Mouse (Mus musculus) neutrophil, adult 5-6 weeks (primary cell): Measurements from ENCODE around the gene Bex1. TPM values are rescaled to one million over a fixed set of nuclear protein-coding genes. Genes with fewer than 3 reads are reported as not detected.
"Not testable (repeated sequence)": the region's sequence is repeated elsewhere in the genome, so short reads cannot be mapped to it uniquely, and the experiment has no call there.

Experiments
- ATAC-seq: fragments of 151-379, 151-347 bp; 2 replicates; pipeline ENCODE4 v1.8.0; 2017; ENCODE audit warnings: mild to moderate bottlenecking, moderate TSS enrichment; ENCODE audit not compliant: insufficient number of reproducible peaks, poor library complexity, low FRiP score, severe bottlenecking; ENCODE audit errors: extremely low read depth
- total RNA-seq: library from RNA; stranded (forward); fragments of 200-1000 nt; gene quantifications from 2 replicates; pipeline ENCODE4 v1.2.3, GENCODE M21; 2017

Bex1 gene
- total RNA-seq = not detected in 2 replicates

DNA sequence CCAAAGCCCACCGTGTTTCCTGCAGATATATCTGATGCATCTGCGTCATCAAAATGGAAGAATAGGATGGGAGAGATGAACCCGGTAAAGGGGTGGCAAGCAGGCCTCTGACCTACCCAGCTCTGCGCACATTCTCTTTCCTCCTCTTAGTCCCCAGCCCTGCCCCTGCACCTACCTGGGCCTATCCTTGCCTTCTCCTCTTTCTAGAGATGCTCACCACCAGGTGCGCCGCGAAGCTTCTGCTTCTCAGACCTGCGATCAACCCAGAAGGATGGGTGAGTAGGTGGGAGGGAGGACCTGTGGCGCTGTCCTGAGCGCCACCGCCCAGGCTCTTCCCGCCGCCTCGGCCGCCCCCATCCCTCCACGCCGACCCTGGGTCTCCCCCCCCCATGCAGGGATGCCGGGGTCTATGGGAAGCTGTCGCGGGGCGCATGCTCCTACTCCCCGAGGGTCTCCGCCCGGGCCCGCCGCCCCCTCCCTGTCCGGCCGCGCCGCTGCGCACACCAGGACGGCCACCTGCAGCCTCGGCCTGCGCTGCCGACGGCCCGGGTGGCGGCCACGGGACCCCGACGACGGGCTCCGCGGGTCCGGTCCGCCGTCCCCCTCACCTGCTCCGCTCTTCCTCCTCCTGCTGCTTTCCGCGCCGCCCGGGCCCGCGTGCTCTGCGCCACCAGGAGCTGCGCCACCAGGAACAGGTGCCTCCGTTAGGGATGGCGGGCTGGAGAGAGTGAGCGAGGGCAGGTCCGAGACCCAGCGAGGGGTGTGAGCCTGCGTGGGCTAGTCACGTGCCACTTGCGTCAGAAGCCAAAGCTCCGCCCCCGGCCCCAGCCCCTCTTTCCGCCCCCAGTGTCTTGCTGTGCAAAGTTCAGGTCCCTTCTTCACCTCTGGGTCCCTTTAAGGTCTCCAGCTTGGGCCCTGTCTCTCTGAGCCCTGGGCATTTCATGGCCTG is at the start of gene Bex1, which contains the start of gene Tceal7:
TSS of gene Bex1 (minus strand) at position 785 of the 949 bp plus-strand sequence.
TSS of gene Tceal7 (plus strand) at position 51 of the 949 bp plus-strand sequence.
- not testable (repeated sequence) for ATAC-seq

DNA sequence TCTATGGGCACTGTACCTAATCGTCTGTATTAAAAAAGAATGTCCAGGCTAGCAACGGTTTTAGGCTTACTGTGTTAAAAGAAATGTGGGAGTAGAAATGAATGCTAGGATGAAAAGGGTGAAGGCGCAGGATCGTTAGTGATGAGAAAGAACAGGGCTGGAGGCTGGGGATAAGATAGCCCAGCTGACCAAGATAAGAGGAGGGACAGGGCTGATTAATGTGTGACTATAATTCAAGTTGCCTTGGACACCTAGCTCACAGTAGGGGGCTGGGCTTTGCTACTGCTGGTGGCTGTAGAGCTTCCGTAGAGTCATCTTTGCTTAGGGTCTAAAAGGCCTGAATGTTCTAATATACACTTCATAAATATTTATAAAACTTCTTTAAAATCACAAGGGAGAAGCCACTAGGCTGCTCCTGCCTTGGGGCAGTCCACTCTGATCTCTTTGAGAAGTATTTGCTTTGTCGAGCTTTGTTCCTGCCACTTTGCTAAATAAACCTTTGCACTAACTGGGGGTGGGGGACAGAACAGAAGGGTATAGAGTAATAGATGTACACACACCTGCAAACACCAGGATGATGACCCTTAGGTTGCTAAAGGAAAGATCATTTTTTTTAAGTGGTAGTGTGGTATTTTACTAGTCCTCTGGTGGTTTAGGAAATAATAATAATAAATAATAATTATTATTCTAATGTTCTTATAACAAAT is 36.9 kb upstream of the Bex1 start:
- no peak for ATAC-seq

DNA sequence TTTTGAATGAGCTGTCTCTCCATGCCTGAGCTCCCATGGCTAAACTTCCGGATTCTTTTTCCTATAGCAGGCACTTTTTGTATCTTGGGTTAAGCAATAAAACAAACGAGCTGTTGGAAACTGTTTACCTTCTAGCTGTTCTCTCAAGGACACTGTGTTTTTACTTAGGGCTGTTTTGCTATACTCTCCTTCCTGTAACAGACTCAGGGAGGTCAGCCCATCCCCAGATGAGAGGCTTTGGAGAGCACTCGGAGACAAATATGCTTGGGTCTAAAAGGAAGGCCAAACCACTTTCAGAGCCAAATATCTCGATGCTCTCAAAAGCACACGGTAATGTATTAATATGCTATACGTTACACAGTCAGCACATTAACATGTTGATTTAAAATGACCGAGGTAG is 34.4 kb upstream of the Bex1 start:
- ATAC-seq = no peak

- no peak for ATAC-seq
These were observed 33.5 kb upstream of the Bex1 start for GRCm38 (mm10) chrX:136248811-136249210.

DNA sequence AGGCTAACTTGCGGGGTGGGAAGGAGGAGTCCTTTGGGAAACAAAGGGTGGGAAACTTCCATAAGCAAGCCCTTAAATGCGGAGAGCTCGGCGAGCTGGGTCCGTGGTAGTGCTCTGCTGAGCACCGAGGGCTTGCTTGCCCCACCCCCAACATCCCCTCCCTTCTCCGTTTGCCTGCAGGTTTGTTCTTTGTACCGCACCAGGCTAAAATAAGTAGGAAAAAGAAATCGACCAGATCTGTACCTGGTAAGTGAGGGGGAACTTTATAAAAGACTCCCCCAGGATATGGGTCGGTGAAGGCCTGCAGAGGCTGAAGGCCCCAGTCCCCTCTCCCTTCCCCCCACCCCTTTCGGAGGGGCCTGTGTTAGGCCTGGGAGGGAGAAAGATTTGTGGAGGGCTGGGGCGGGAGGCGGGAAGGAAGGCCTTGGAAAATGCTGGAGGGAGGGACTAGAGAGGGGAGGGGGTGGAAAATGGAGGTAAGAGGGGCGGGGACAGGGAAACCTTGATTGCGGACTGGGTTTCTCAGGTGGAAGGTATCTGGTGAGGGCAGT is 30.3 kb upstream of the Bex1 start:
- ATAC-seq = no peak

GRCm38 (mm10) chrX:136244574-136245229 is 29.4 kb upstream of the Bex1 start, which contains the start of gene Tceal9:
Gene Tceal9 (plus strand): TSS chrX:136245079.
- ATAC-seq = peak; percentile 73; the same call in 1 of the 2 replicates

DNA sequence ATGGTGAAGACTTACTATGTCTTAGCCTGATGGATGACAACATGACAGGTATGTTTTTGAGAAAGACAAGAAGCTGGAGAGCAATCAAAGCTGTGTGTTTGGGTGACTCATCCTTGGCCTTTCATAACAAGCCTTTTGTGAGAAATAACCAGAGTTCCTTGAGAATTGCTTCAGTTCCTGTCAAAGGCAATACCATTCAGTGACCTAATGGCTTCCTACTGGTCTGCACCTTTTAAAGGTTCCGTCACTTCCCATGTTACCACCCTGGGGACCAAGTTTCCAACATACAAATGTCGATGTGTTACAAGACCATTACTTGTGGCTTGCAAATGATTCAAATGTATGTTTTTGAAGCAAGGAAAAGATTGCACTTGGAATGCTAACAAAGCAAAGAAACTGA is 27.9 kb upstream of the Bex1 start:
- ATAC-seq = no peak

- no peak for ATAC-seq
These were observed 22.8 kb upstream of the Bex1 start for GRCm38 (mm10) chrX:136238118-136238517.

DNA sequence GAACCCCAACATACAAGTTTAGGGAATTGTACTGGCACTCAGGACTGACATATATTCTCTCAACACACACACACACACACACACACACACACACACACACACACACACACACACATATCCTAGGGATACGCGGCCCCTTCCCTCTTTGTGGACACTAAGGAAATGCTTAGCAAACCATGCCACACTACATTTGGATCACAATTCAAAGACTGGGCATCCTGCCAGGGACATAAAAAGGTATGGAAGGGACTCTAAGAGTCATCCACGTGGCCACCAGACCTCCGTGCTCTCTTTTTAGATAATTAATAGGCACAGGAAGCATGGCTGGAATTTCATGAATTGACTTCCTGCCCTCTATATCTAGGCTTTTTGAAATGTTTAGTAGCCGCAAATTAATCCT is 12.5 kb upstream of the Bex1 start:
- ATAC-seq = no peak

DNA sequence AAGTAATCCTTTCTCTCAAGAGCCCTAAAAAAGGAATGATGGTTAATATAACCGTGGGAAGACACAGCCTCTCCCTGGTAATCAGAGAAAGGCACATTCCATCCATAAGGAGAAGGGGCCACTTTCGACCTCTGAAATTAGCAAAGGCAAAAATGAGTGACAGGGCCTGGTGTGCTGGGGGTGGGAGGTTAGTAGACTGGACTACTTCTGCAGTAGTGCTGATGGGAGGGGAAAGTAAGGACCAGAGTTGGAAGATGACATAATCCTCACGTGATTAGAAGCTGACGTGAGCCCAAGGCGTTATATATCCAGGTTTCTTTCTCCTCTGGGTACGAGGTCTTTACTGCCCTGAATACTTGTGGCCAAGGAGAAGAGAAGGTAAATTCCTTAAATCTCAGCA is 8.4 kb upstream of the Bex1 start:
- no peak for ATAC-seq

DNA sequence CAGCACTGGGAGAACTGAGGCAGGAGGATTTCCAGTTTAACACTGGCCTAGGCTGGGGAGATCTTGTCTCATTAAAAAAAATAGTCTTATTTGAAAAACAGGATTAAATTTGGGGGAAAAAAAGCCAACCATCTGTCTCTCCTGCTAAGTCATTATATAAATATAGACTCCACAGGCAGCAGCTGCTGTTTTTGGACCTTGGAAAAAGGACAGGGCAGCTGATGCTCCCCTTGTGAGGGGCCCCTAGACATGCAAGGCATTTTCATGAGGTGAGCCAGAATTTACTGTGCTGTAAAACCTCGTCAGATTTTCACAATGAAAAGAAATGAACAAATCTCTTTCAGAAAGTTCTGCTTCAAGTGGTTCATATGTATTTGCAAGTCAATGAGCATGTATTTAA is 990 bp upstream of the Bex1 start:
- no peak for ATAC-seq

GRCm38 (mm10) chrX:136213396-136213795 is 1.9 kb downstream of the Bex1 start:
- ATAC-seq = no peak

- ATAC-seq = no peak
These were observed 10.9 kb downstream of the Bex1 start for GRCm38 (mm10) chrX:136204406-136204805.

DNA sequence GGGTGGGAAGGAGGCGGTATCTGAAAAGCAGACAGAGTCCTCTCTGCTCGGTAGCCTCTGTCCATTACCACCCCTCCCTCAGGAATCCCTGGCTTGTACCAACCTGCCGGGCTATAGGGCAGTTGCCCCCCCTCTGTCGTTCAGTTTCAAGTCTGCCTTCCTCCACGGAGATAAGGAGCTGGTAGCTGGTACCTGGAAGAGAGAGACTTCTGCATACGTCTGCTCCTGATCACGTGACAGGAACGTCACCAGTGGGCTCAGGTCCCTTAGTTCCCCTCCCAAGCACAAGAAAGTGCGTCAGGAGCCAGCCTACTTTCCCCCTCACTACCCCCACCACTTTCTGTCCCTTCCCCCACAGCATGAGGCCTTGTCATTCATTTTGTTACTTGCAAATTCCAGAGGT is 11.6 kb downstream of the Bex1 start, which contains the start of gene Tceal5:
TSS of gene Tceal5 (minus strand) at position 213 of the 403 bp plus-strand sequence.
- ATAC-seq = no peak

DNA sequence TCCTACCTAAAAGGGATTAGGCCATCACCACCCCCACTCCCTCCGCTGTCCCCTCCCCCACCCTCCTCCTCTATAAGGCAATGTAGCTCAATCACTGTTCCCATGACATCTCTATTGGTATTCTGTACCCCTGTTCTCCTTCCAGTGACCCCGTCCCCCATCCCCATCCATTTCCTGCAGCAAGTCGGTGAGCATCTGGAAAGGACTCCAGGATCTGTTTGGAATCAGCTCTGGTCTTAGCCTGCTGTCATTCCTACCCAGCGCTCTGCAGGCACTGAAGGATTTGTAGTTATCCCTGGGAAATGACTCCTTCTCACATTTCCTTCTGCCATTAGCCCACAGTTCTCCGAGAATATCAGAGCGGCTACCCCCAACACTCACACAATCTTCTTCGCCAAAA is 12.1 kb downstream of the Bex1 start:
- no peak for ATAC-seq

GRCm38 (mm10) chrX:136196873-136197272 is 18.4 kb downstream of the Bex1 start:
- no peak for ATAC-seq

DNA sequence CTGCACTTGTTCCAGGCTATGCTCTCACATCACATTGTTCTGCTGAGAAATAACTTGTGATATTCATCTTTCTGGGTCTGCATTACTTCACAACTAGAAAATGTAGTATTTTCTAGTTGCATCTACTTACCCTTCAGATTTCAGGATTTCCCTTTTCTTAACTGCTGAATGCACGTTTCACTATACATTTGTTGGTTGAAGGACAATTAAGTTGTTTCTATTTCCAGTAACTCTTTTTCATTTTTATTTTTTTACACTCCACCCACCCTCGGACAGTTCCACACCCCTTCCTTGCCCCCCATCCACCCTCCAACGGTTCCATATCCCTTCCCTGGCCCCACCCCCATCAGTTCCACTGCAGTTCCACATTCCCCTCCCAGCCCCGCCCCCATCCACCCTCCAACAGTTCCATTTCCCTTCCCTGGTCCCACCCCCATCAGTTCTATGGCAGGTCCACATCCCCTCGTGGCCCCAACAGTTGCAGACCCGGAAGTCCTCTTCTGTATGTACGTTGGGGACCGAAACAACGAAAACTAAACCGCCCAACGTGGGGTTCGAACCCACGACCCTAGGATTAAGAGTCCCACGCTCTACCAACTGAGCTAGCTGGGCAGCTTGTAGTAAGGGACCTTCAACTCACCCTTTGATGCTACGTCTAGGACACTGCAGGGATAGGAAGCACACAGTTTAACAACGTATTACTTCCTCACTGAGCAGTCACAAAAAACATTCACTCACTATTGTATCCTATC is 19.9 kb downstream of the Bex1 start:
- ATAC-seq = no peak

DNA sequence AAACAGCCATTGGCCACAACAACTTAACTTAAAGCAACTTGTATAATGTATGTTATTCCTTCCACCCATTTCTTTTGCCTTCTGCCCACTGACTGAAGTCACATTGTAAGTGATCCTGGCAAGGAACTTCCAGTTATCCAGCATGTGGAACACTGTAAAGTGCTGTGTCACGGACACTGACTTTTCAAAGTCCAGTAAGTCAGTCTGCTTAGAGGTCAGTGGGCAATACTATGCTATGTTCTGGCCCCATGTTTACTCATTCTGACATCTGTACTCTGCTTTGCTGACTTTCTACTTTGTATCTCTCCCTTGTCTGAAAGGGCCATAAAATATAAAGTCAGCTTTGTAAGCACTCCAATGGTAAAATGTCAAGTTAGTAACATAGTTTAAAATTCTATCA is 32.2 kb downstream of the Bex1 start:
- ATAC-seq = no peak
